Mouse (Mus musculus): Measurements from ENCODE around the gene Chaf1a. TPM values are rescaled to one million over a fixed set of nuclear protein-coding genes. Genes with fewer than 3 reads are reported as not detected.
A peak's percentile ranks its signal among the peaks of the same experiment; 100 is the strongest.

Chaf1a gene
- total and polyA plus RNA-seq, 3 experiments = 0.45 to 1.3 (median 0.99) TPM

GRCm38 (mm10) chr17:56022131-56022988 is 17.9 kb upstream of the Chaf1a start:
- intact Hi-C loops (cut with DNase I) = no loop called here
- WGBS = 87% methylated on average over 2 of the region's 2 CpGs
- no peak for DNase-seq
- TF ChIP-seq POLR2A (IDR thresholded peaks at IDR 0.05; ENCODE audit: insufficient read depth, low read depth, low read length) = no peak
- TF ChIP-seq EP300 (IDR thresholded peaks at IDR 0.05; ENCODE audit: insufficient read depth, low read depth, low read length) = no peak
- no peak for TF ChIP-seq CTCF (IDR thresholded peaks at IDR 0.05)
- no peak overlapping the region for H3K9ac ChIP-seq (ENCODE audit: low read depth, low read length)
- H3K27me3 ChIP-seq (ENCODE audit: control insufficient read depth, insufficient read depth, low read length) = no peaks in the 10 kb centered on the region
- no peaks in the 10 kb centered on the region for H3K36me3 ChIP-seq (ENCODE audit: control insufficient read depth, insufficient read depth, low read length)
- H3K79me2 ChIP-seq (replicated peaks; ENCODE audit: control insufficient read depth, insufficient read depth, low read length) = peaks cover 3% of the 10 kb centered on the region
- no peak overlapping the region for H3K4me3 ChIP-seq
- H3K27ac ChIP-seq = no peak overlapping the region
- H3K4me1 ChIP-seq (ENCODE audit: control insufficient read depth, insufficient read depth, low read length) = peaks cover 48% of the 10 kb centered on the region

GRCm38 (mm10) chr17:56022989-56023290 is 17.3 kb upstream of the Chaf1a start:
- Histone ChIP-seq H3K79me2 (replicated peaks; ENCODE audit: control insufficient read depth, insufficient read depth, low read length) (peaks cover 5% of the 10 kb centered on the region), H3K27me3 (ENCODE audit: control insufficient read depth, insufficient read depth, low read length) (no peaks in the 10 kb centered on the region), H3K27ac (peak overlapping the region; percentile 43; the same call in 1 of the 2 replicates), H3K9ac (ENCODE audit: low read depth, low read length) (no peak overlapping the region), H3K36me3 (ENCODE audit: control insufficient read depth, insufficient read depth, low read length) (no peaks in the 10 kb centered on the region), H3K4me3 (no peak overlapping the region), H3K4me1 (ENCODE audit: control insufficient read depth, insufficient read depth, low read length) (peaks cover 54% of the 10 kb centered on the region)
- DNase-seq = no peak
- WGBS = 77% methylated on average over 4 of the region's 4 CpGs
- intact Hi-C loops (cut with DNase I) = no loop called here
- TF ChIP-seq EP300 (IDR thresholded peaks at IDR 0.05; ENCODE audit: insufficient read depth, low read depth, low read length) (no peak), CTCF (IDR thresholded peaks at IDR 0.05) (no peak), POLR2A (IDR thresholded peaks at IDR 0.05; ENCODE audit: insufficient read depth, low read depth, low read length) (no peak)

- Histone ChIP-seq H3K79me2 (replicated peaks; ENCODE audit: control insufficient read depth, insufficient read depth, low read length) (peaks cover 5% of the 10 kb centered on the region), H3K27ac (peak overlapping the region; percentile 43), H3K27me3 (ENCODE audit: control insufficient read depth, insufficient read depth, low read length) (no peaks in the 10 kb centered on the region), H3K9ac (ENCODE audit: low read depth, low read length) (no peak overlapping the region), H3K4me3 (no peak overlapping the region), H3K36me3 (ENCODE audit: control insufficient read depth, insufficient read depth, low read length) (no peaks in the 10 kb centered on the region), H3K4me1 (ENCODE audit: control insufficient read depth, insufficient read depth, low read length) (peaks cover 57% of the 10 kb centered on the region)
- TF ChIP-seq EP300 (IDR thresholded peaks at IDR 0.05; ENCODE audit: insufficient read depth, low read depth, low read length) (no peak), POLR2A (IDR thresholded peaks at IDR 0.05; ENCODE audit: insufficient read depth, low read depth, low read length) (no peak), CTCF (IDR thresholded peaks at IDR 0.05) (no peak)
- intact Hi-C loops (cut with DNase I) = no loop called here
- peak in 1 of 2 experiments; percentile 58 for DNase-seq
- 36% methylated on average over 5 of the region's 5 CpGs for WGBS
Observed at GRCm38 (mm10) chr17:56023386-56023785, 16.9 kb upstream of the Chaf1a start.

GRCm38 (mm10) chr17:56024476-56024875 is 15.8 kb upstream of the Chaf1a start:
- Histone ChIP-seq H3K9ac (ENCODE audit: low read depth, low read length) (no peak overlapping the region), H3K27ac (peak overlapping the region; percentile 43), H3K36me3 (ENCODE audit: control insufficient read depth, insufficient read depth, low read length) (no peaks in the 10 kb centered on the region), H3K4me1 (ENCODE audit: control insufficient read depth, insufficient read depth, low read length) (peaks cover 61% of the 10 kb centered on the region), H3K79me2 (replicated peaks; ENCODE audit: control insufficient read depth, insufficient read depth, low read length) (peaks cover 7% of the 10 kb centered on the region), H3K27me3 (ENCODE audit: control insufficient read depth, insufficient read depth, low read length) (no peaks in the 10 kb centered on the region), H3K4me3 (no peak overlapping the region)
- no peak for DNase-seq
- TF ChIP-seq CTCF (IDR thresholded peaks at IDR 0.05) (no peak), EP300 (IDR thresholded peaks at IDR 0.05; ENCODE audit: insufficient read depth, low read depth, low read length) (0 out of 2 replicates have a peak, but pooled peaks have one; percentile 7)
- intact Hi-C loops (cut with DNase I) = no loop called here
- WGBS = 41% methylated on average over 2 of the region's 2 CpGs

- H3K27me3 ChIP-seq (ENCODE audit: control insufficient read depth, insufficient read depth, low read length) = no peaks in the 10 kb centered on the region
- TF ChIP-seq CTCF (IDR thresholded peaks at IDR 0.05) (no peak), EP300 (IDR thresholded peaks at IDR 0.05; ENCODE audit: insufficient read depth, low read depth, low read length) (no peak), POLR2A (IDR thresholded peaks at IDR 0.05; ENCODE audit: insufficient read depth, low read depth, low read length) (no peak)
- peak overlapping the region; percentile 1; the same call in 1 of the 2 replicates for H3K27ac ChIP-seq
- 39% methylated on average over 5 of the region's 5 CpGs for WGBS
- no peaks in the 10 kb centered on the region for H3K36me3 ChIP-seq (ENCODE audit: control insufficient read depth, insufficient read depth, low read length)
- no peak for DNase-seq
- peaks cover 61% of the 10 kb centered on the region for H3K4me1 ChIP-seq (ENCODE audit: control insufficient read depth, insufficient read depth, low read length)
- H3K9ac ChIP-seq (ENCODE audit: low read depth, low read length) = no peak overlapping the region
- H3K4me3 ChIP-seq = no peak overlapping the region
- H3K79me2 ChIP-seq (replicated peaks; ENCODE audit: control insufficient read depth, insufficient read depth, low read length) = peaks cover 7% of the 10 kb centered on the region
- intact Hi-C loops (cut with DNase I) = no loop called here
Observed at GRCm38 (mm10) chr17:56024931-56025330, 15.3 kb upstream of the Chaf1a start.

GRCm38 (mm10) chr17:56026303-56026702 is 13.9 kb upstream of the Chaf1a start:
- Histone ChIP-seq H3K4me1 (ENCODE audit: control insufficient read depth, insufficient read depth, low read length) (peaks cover 69% of the 10 kb centered on the region), H3K27me3 (ENCODE audit: control insufficient read depth, insufficient read depth, low read length) (no peaks in the 10 kb centered on the region), H3K79me2 (replicated peaks; ENCODE audit: control insufficient read depth, insufficient read depth, low read length) (peaks cover 11% of the 10 kb centered on the region), H3K9ac (ENCODE audit: low read depth, low read length) (no peak overlapping the region), H3K36me3 (ENCODE audit: control insufficient read depth, insufficient read depth, low read length) (no peaks in the 10 kb centered on the region), H3K4me3 (no peak overlapping the region), H3K27ac (peak overlapping the region; percentile 40; the same call in 1 of the 2 replicates)
- 56% methylated on average over 1 of the region's 1 CpGs for WGBS
- no peak for DNase-seq
- intact Hi-C loops (cut with DNase I) = no loop called here
- TF ChIP-seq EP300 (IDR thresholded peaks at IDR 0.05; ENCODE audit: insufficient read depth, low read depth, low read length) (no peak), CTCF (IDR thresholded peaks at IDR 0.05) (no peak), POLR2A (IDR thresholded peaks at IDR 0.05; ENCODE audit: insufficient read depth, low read depth, low read length) (no peak)
